Mouse (Mus musculus) heart, embryonic 14.5 days (tissue): Measurements from ENCODE around the gene Car3. TPM values are rescaled to one million over a fixed set of nuclear protein-coding genes. Genes with fewer than 3 reads are reported as not detected.

Source experiments
- ATAC-seq: fragments of 200-750 bp; cut with Nextera tagmentation; 2 replicates; pipeline ENCODE4 v1.8.0; 2017; ENCODE audit warnings: low read depth, moderate TSS enrichment; ENCODE audit not compliant: insufficient number of reproducible peaks, insufficient read depth, low FRiP score
- H3K27ac ChIP-seq, 2 experiments: fragments of 200-500 bp in 1 of 2; fragments of 300-500 bp in 1 of 2; sonication (generic) in 1 of 2; replicated peaks in 1 of 2; 2 replicates each; pipeline ENCODE4 v1.5.1; 2012 to 2014; ENCODE audit warnings: low read depth in 2 of 2, low read length in 2 of 2, control low read depth in 1 of 2, mild to moderate bottlenecking in 1 of 2, mixed read lengths in 1 of 2; ENCODE audit not compliant: control insufficient read depth in 1 of 2, insufficient read depth in 1 of 2
- H3K27me3 ChIP-seq: fragments of 300-500 bp; sonication (generic); 2 replicates; pipeline ENCODE4 v1.6.1; 2014; ENCODE audit warnings: mild to moderate bottlenecking, low read length, control low read depth; ENCODE audit not compliant: control insufficient read depth, insufficient read depth
- H3K36me3 ChIP-seq: fragments of 300-500 bp; sonication (generic); 2 replicates; pipeline ENCODE4 v1.6.1; 2014; ENCODE audit warnings: mild to moderate bottlenecking, control low read depth, low read length, mixed read lengths; ENCODE audit not compliant: control insufficient read depth, insufficient read depth
- H3K4me1 ChIP-seq, 2 experiments: fragments of 200-500 bp in 1 of 2; fragments of 300-500 bp in 1 of 2; sonication (generic) in 1 of 2; 2 replicates each; pipeline ENCODE4 v1.6.1; 2012 to 2014; ENCODE audit warnings: low read length in 2 of 2, control low read depth in 1 of 2, mixed read lengths in 1 of 2; ENCODE audit not compliant: control insufficient read depth in 2 of 2, insufficient read depth in 2 of 2
- H3K4me2 ChIP-seq: fragments of 300-500 bp; sonication (generic); 2 replicates; pipeline ENCODE4 v1.6.1; 2014; ENCODE audit warnings: mild to moderate bottlenecking, low read length
- H3K4me3 ChIP-seq, 2 experiments: fragments of 200-500 bp in 1 of 2; fragments of 300-500 bp in 1 of 2; sonication (generic) in 1 of 2; 2 replicates each; pipeline ENCODE4 v1.5.1; 2012 to 2014; ENCODE audit warnings: low read length in 2 of 2, mild to moderate bottlenecking in 2 of 2, control low read depth in 1 of 2, low read depth in 1 of 2, moderate library complexity in 1 of 2; ENCODE audit not compliant: control insufficient read depth in 1 of 2, insufficient read depth in 1 of 2
- H3K9ac ChIP-seq: fragments of 300-500 bp; sonication (generic); 2 replicates; pipeline ENCODE4 v1.6.1; 2014; ENCODE audit warnings: mild to moderate bottlenecking, low read length
- H3K9me3 ChIP-seq: fragments of 300-500 bp; sonication (generic); 2 replicates; pipeline ENCODE4 v1.6.1; 2016; ENCODE audit warnings: low read length, control low read depth; ENCODE audit not compliant: control insufficient read depth
- WGBS: fragments of 180-500 bp; shearing (Covaris S2); extraction: QIAGEN DNeasy Blood & Tissue Kit; methylation state at CpG from one replicate; pipeline ENCODE4 v1.1.7; 2014; 5-methylcytosine and 5-hydroxymethylcytosine counted together
- polyA plus RNA-seq: library from polyadenylated mRNA; unstranded; fragments of >200 nt; fragmentation: Nextera tagmentation; extraction: Ambion mirVana; gene quantifications from 2 replicates; pipeline ENCODE4 v1.2.1, GENCODE M21; 2014

The Car3 gene
- polyA plus RNA-seq, 1 experiment from 2014 or later, result 7.0 TPM

GRCm38 (mm10) chr3:14839466-14840118, 23.7 kb upstream of the Car3 start:
- Histone ChIP-seq H3K9ac (no peak overlapping the region), H3K27ac (no peak overlapping the region), H3K9me3 (no peaks in the 10 kb centered on the region), H3K4me3 (no peak overlapping the region), H3K36me3 (no peaks in the 10 kb centered on the region), H3K27me3 (no peaks in the 10 kb centered on the region), H3K4me1 (no peaks in the 10 kb centered on the region), H3K4me2 (no peak overlapping the region)
- 67% methylated on average over 3 of the region's 3 CpGs for WGBS
- ATAC-seq, result no peak

GRCm38 (mm10) chr3:14848587-14849254, 14.6 kb upstream of the Car3 start:
- ATAC-seq, result no peak
- no peaks in the 10 kb centered on the region for H3K9me3 ChIP-seq
- no peak overlapping the region for H3K4me2 ChIP-seq
- no peak overlapping the region for H3K27ac ChIP-seq
- no peak overlapping the region for H3K4me3 ChIP-seq
- no peaks in the 10 kb centered on the region for H3K36me3 ChIP-seq
- H3K27me3 ChIP-seq, result no peaks in the 10 kb centered on the region
- no peak overlapping the region for H3K9ac ChIP-seq
- no peaks in the 10 kb centered on the region for H3K4me1 ChIP-seq
- 72% methylated on average over 2 of the region's 2 CpGs for WGBS

- H3K9me3 ChIP-seq, result no peaks in the 10 kb centered on the region
- no peak overlapping the region for H3K4me3 ChIP-seq
- H3K36me3 ChIP-seq, result no peaks in the 10 kb centered on the region
- H3K4me1 ChIP-seq, result no peaks in the 10 kb centered on the region
- no peak overlapping the region for H3K27ac ChIP-seq
- ATAC-seq, result no peak
- H3K9ac ChIP-seq, result no peak overlapping the region
- WGBS, result 52% methylated on average over 5 of the region's 5 CpGs
- no peak overlapping the region for H3K4me2 ChIP-seq
- no peaks in the 10 kb centered on the region for H3K27me3 ChIP-seq
Observed at GRCm38 (mm10) chr3:14853966-14854365, 9.3 kb upstream of the Car3 start.

GRCm38 (mm10) chr3:14854446-14854845, 8.9 kb upstream of the Car3 start:
- 67% methylated on average over 1 of the region's 1 CpGs for WGBS

GRCm38 (mm10) chr3:14857874-14858273, 5.4 kb upstream of the Car3 start:
- H3K36me3 ChIP-seq, result no peaks in the 10 kb centered on the region
- H3K9me3 ChIP-seq, result no peaks in the 10 kb centered on the region
- H3K4me2 ChIP-seq, result no peak overlapping the region
- H3K27me3 ChIP-seq, result no peaks in the 10 kb centered on the region
- no peak overlapping the region for H3K9ac ChIP-seq
- H3K27ac ChIP-seq, result no peak overlapping the region
- WGBS, result 74% methylated on average over 3 of the region's 3 CpGs
- no peak overlapping the region for H3K4me3 ChIP-seq
- 0 out of 4 replicates have a peak, but pooled peaks cover 0 to 4% of the 10 kb centered on the region in 2 experiments for H3K4me1 ChIP-seq
- no peak for ATAC-seq

More at GRCm38 (mm10) chr3:14854446-14854845, 8.9 kb upstream of the Car3 start:
- no peak overlapping the region for H3K4me2 ChIP-seq
- H3K27ac ChIP-seq, result no peak overlapping the region
- no peaks in the 10 kb centered on the region for H3K36me3 ChIP-seq
- H3K4me3 ChIP-seq, result no peak overlapping the region
- H3K9ac ChIP-seq, result no peak overlapping the region
- H3K9me3 ChIP-seq, result no peaks in the 10 kb centered on the region
- H3K4me1 ChIP-seq, result no peaks in the 10 kb centered on the region
- no peaks in the 10 kb centered on the region for H3K27me3 ChIP-seq
- no peak for ATAC-seq

GRCm38 (mm10) chr3:14860291-14860690, 3.0 kb upstream of the Car3 start:
- H3K4me1 ChIP-seq, result 0 out of 4 replicates have a peak, but pooled peaks cover 0 to 7% of the 10 kb centered on the region in 2 experiments
- no peaks in the 10 kb centered on the region for H3K9me3 ChIP-seq
- H3K27me3 ChIP-seq, result no peaks in the 10 kb centered on the region
- H3K4me2 ChIP-seq, result no peak overlapping the region
- H3K36me3 ChIP-seq, result no peaks in the 10 kb centered on the region
- WGBS, result 42% methylated on average over 3 of the region's 3 CpGs
- H3K4me3 ChIP-seq, result no peak overlapping the region
- no peak overlapping the region for H3K27ac ChIP-seq
- no peak overlapping the region for H3K9ac ChIP-seq
- ATAC-seq, result no peak

GRCm38 (mm10) chr3:14861165-14861564, 2.1 kb upstream of the Car3 start:
- no peak for ATAC-seq
- H3K4me2 ChIP-seq, result no peak overlapping the region
- WGBS, result 77% methylated on average over 1 of the region's 1 CpGs

More at GRCm38 (mm10) chr3:14861165-14861564, 2.1 kb upstream of the Car3 start:
- no peaks in the 10 kb centered on the region for H3K9me3 ChIP-seq
- H3K4me1 ChIP-seq, result 0 out of 4 replicates have a peak, but pooled peaks cover 0 to 7% of the 10 kb centered on the region in 2 experiments
- no peaks in the 10 kb centered on the region for H3K27me3 ChIP-seq
- no peak overlapping the region for H3K9ac ChIP-seq
- no peak overlapping the region for H3K27ac ChIP-seq
- H3K36me3 ChIP-seq, result no peaks in the 10 kb centered on the region
- H3K4me3 ChIP-seq, result no peak overlapping the region
